Mouse (Mus musculus): ENCODE data around the gene Pdcd4. TPM values are rescaled to one million over a fixed set of nuclear protein-coding genes. Genes with fewer than 3 reads are reported as not detected.

The Pdcd4 gene
- polyA plus RNA-seq, 1 experiment from 2014 or later = 58.0 TPM

GRCm38 (mm10) chr19:53869427-53870385, 22.3 kb upstream of the Pdcd4 start:
- no peak overlapping the region for H3K27ac ChIP-seq
- 83% methylated on average over 4 of the region's 4 CpGs for WGBS
- no peak for ATAC-seq (ENCODE audit: low FRiP score)

GRCm38 (mm10) chr19:53870568-53870967, 21.5 kb upstream of the Pdcd4 start:
- ATAC-seq (ENCODE audit: low FRiP score) (no peak), DNase-seq (ENCODE audit: low spot score) (no peak)
- Histone ChIP-seq H3K9ac (no peak overlapping the region), H3K27ac (no peak overlapping the region), H3K27me3 (ENCODE audit: control insufficient read depth, insufficient read depth, low read length) (no peaks in the 10 kb centered on the region), H3K4me2 (replicated peaks) (no peak overlapping the region), H3K36me3 (replicated peaks; ENCODE audit: control insufficient read depth, insufficient read depth) (no peaks in the 10 kb centered on the region), H3K4me3 (replicated peaks; ENCODE audit: low read length) (no peak overlapping the region), H3K4me1 (replicated peaks; ENCODE audit: control insufficient read depth, insufficient read depth, low read length) (no peaks in the 10 kb centered on the region), H3K9me3 (ENCODE audit: control insufficient read depth, low read length) (no peaks in the 10 kb centered on the region)
- 66% methylated on average over 2 of the region's 2 CpGs for WGBS

More at GRCm38 (mm10) chr19:53869427-53870385, 22.3 kb upstream of the Pdcd4 start:
- no peak overlapping the region for H3K4me3 ChIP-seq (replicated peaks; ENCODE audit: low read length)
- H3K4me2 ChIP-seq (replicated peaks) = no peak overlapping the region
- DNase-seq (ENCODE audit: low spot score) = no peak
- no peak overlapping the region for H3K9ac ChIP-seq
- H3K9me3 ChIP-seq (ENCODE audit: control insufficient read depth, low read length) = no peaks in the 10 kb centered on the region
- no peaks in the 10 kb centered on the region for H3K27me3 ChIP-seq (ENCODE audit: control insufficient read depth, insufficient read depth, low read length)
- H3K4me1 ChIP-seq (replicated peaks; ENCODE audit: control insufficient read depth, insufficient read depth, low read length) = no peaks in the 10 kb centered on the region
- H3K36me3 ChIP-seq (replicated peaks; ENCODE audit: control insufficient read depth, insufficient read depth) = no peaks in the 10 kb centered on the region

GRCm38 (mm10) chr19:53871502-53871901, 20.5 kb upstream of the Pdcd4 start:
- no peak for ATAC-seq (ENCODE audit: low FRiP score)
- Histone ChIP-seq H3K27ac (no peak overlapping the region), H3K4me2 (replicated peaks) (no peak overlapping the region), H3K9me3 (ENCODE audit: control insufficient read depth, low read length) (no peaks in the 10 kb centered on the region), H3K36me3 (replicated peaks; ENCODE audit: control insufficient read depth, insufficient read depth) (no peaks in the 10 kb centered on the region), H3K27me3 (ENCODE audit: control insufficient read depth, insufficient read depth, low read length) (no peaks in the 10 kb centered on the region), H3K9ac (no peak overlapping the region), H3K4me3 (replicated peaks; ENCODE audit: low read length) (no peak overlapping the region), H3K4me1 (replicated peaks; ENCODE audit: control insufficient read depth, insufficient read depth, low read length) (no peaks in the 10 kb centered on the region)
- DNase-seq (ENCODE audit: low spot score) = no peak
- 92% methylated on average over 6 of the region's 6 CpGs for WGBS

GRCm38 (mm10) chr19:53872994-53873713, 18.9 kb upstream of the Pdcd4 start:
- Histone ChIP-seq H3K9me3 (ENCODE audit: control insufficient read depth, low read length) (no peaks in the 10 kb centered on the region), H3K4me3 (replicated peaks; ENCODE audit: low read length) (no peak overlapping the region), H3K4me1 (replicated peaks; ENCODE audit: control insufficient read depth, insufficient read depth, low read length) (no peaks in the 10 kb centered on the region), H3K9ac (no peak overlapping the region), H3K27me3 (ENCODE audit: control insufficient read depth, insufficient read depth, low read length) (no peaks in the 10 kb centered on the region), H3K36me3 (replicated peaks; ENCODE audit: control insufficient read depth, insufficient read depth) (no peaks in the 10 kb centered on the region), H3K4me2 (replicated peaks) (no peak overlapping the region), H3K27ac (no peak overlapping the region)
- DNase-seq (ENCODE audit: low spot score) (no peak), ATAC-seq (ENCODE audit: low FRiP score) (no peak)
- WGBS = 92% methylated on average over 6 of the region's 6 CpGs

- H3K9me3 ChIP-seq (ENCODE audit: control insufficient read depth, low read length) = no peaks in the 10 kb centered on the region
- no peak overlapping the region for H3K4me3 ChIP-seq (replicated peaks; ENCODE audit: low read length)
- H3K4me1 ChIP-seq (replicated peaks; ENCODE audit: control insufficient read depth, insufficient read depth, low read length) = no peaks in the 10 kb centered on the region
- H3K36me3 ChIP-seq (replicated peaks; ENCODE audit: control insufficient read depth, insufficient read depth) = no peaks in the 10 kb centered on the region
- H3K4me2 ChIP-seq (replicated peaks) = no peak overlapping the region
- DNase-seq (ENCODE audit: low spot score) = no peak
- no peak overlapping the region for H3K9ac ChIP-seq
- WGBS = 70% methylated on average over 6 of the region's 6 CpGs
- ATAC-seq (ENCODE audit: low FRiP score) = no peak
- no peak overlapping the region for H3K27ac ChIP-seq
- no peaks in the 10 kb centered on the region for H3K27me3 ChIP-seq (ENCODE audit: control insufficient read depth, insufficient read depth, low read length)
Measured at GRCm38 (mm10) chr19:53875246-53875645, 16.8 kb upstream of the Pdcd4 start.

- ATAC-seq (ENCODE audit: low FRiP score) (no peak), DNase-seq (ENCODE audit: low spot score) (no peak)
- WGBS = 68% methylated on average over 1 of the region's 1 CpGs
- Histone ChIP-seq H3K4me1 (replicated peaks; ENCODE audit: control insufficient read depth, insufficient read depth, low read length) (0 out of 2 replicates have a peak, but pooled peaks cover 6% of the 10 kb centered on the region), H3K27ac (no peak overlapping the region), H3K9me3 (ENCODE audit: control insufficient read depth, low read length) (no peaks in the 10 kb centered on the region), H3K27me3 (ENCODE audit: control insufficient read depth, insufficient read depth, low read length) (no peaks in the 10 kb centered on the region), H3K4me3 (replicated peaks; ENCODE audit: low read length) (no peak overlapping the region), H3K36me3 (replicated peaks; ENCODE audit: control insufficient read depth, insufficient read depth) (no peaks in the 10 kb centered on the region), H3K4me2 (replicated peaks) (no peak overlapping the region), H3K9ac (no peak overlapping the region)
Measured at GRCm38 (mm10) chr19:53877779-53878178, 14.3 kb upstream of the Pdcd4 start.

GRCm38 (mm10) chr19:53880460-53880859, 11.6 kb upstream of the Pdcd4 start:
- Histone ChIP-seq H3K9ac (no peak overlapping the region), H3K27ac (no peak overlapping the region), H3K4me3 (replicated peaks; ENCODE audit: low read length) (no peak overlapping the region), H3K36me3 (replicated peaks; ENCODE audit: control insufficient read depth, insufficient read depth) (no peaks in the 10 kb centered on the region), H3K27me3 (ENCODE audit: control insufficient read depth, insufficient read depth, low read length) (no peaks in the 10 kb centered on the region), H3K4me1 (replicated peaks; ENCODE audit: control insufficient read depth, insufficient read depth, low read length) (0 out of 2 replicates have a peak, but pooled peaks cover 6% of the 10 kb centered on the region), H3K9me3 (ENCODE audit: control insufficient read depth, low read length) (no peaks in the 10 kb centered on the region), H3K4me2 (replicated peaks) (no peak overlapping the region)
- DNase-seq (ENCODE audit: low spot score) (no peak), ATAC-seq (ENCODE audit: low FRiP score) (no peak)
- 82% methylated on average over 1 of the region's 1 CpGs for WGBS

- 0 out of 2 replicates have a peak, but pooled peaks cover 6% of the 10 kb centered on the region for H3K4me1 ChIP-seq (replicated peaks; ENCODE audit: control insufficient read depth, insufficient read depth, low read length)
- no peaks in the 10 kb centered on the region for H3K9me3 ChIP-seq (ENCODE audit: control insufficient read depth, low read length)
- no peak for ATAC-seq (ENCODE audit: low FRiP score)
- no peak overlapping the region for H3K27ac ChIP-seq
- no peaks in the 10 kb centered on the region for H3K36me3 ChIP-seq (replicated peaks; ENCODE audit: control insufficient read depth, insufficient read depth)
- no peak for DNase-seq (ENCODE audit: low spot score)
- 51% methylated on average over 5 of the region's 5 CpGs for WGBS
- H3K4me3 ChIP-seq (replicated peaks; ENCODE audit: low read length) = no peak overlapping the region
- no peak overlapping the region for H3K4me2 ChIP-seq (replicated peaks)
- no peaks in the 10 kb centered on the region; the same call in 1 of the 2 replicates for H3K27me3 ChIP-seq (ENCODE audit: control insufficient read depth, insufficient read depth, low read length)
- no peak overlapping the region for H3K9ac ChIP-seq
Measured at GRCm38 (mm10) chr19:53881786-53882185, 10.2 kb upstream of the Pdcd4 start.

- ATAC-seq (ENCODE audit: low FRiP score) = no peak
- Histone ChIP-seq H3K27ac (no peak overlapping the region), H3K4me2 (replicated peaks) (no peak overlapping the region), H3K4me1 (replicated peaks; ENCODE audit: control insufficient read depth, insufficient read depth, low read length) (0 out of 2 replicates have a peak, but pooled peaks cover 9% of the 10 kb centered on the region), H3K27me3 (ENCODE audit: control insufficient read depth, insufficient read depth, low read length) (no peaks in the 10 kb centered on the region; the same call in 1 of the 2 replicates), H3K4me3 (replicated peaks; ENCODE audit: low read length) (no peak overlapping the region), H3K36me3 (replicated peaks; ENCODE audit: control insufficient read depth, insufficient read depth) (no peaks in the 10 kb centered on the region), H3K9ac (no peak overlapping the region), H3K9me3 (ENCODE audit: control insufficient read depth, low read length) (no peaks in the 10 kb centered on the region)
- WGBS = 37% methylated on average over 10 of the region's 10 CpGs
- no peak for DNase-seq (ENCODE audit: low spot score)
Measured at GRCm38 (mm10) chr19:53885450-53885849, 6.6 kb upstream of the Pdcd4 start.
